Mouse (Mus musculus) CH12.LX (cell line): ENCODE measurements at regions not wholly inside any gene's neighbourhood (a gene's known extent, or its start where the extent isn't known, plus 50 kb on each side); places are given as distances from the start of the nearest gene placed in this dataset.

Source experiments
- DNase-seq: peaks from one replicate; pipeline ENCODE4 v3.0.0-alpha.2; 2013; ENCODE audit errors: extremely low read depth
- H3K27ac ChIP-seq: 2 replicates; pipeline ENCODE4 v1.5.1; 2012; ENCODE audit warnings: low read depth, mild to moderate bottlenecking, control low read depth, moderate library complexity; ENCODE audit not compliant: insufficient read depth
- H3K27me3 ChIP-seq: replicated peaks from 2 replicates; pipeline ENCODE3; 2012; ENCODE audit warnings: inconsistent platforms
- H3K36me3 ChIP-seq, 2 experiments: replicated peaks in 1 of 2; 2 replicates each; pipeline versions ENCODE3 to v1.6.1; 2012; ENCODE audit warnings: inconsistent platforms in 1 of 2, low read length in 1 of 2, mild to moderate bottlenecking in 1 of 2, mixed read lengths in 1 of 2, moderate library complexity in 1 of 2; ENCODE audit not compliant: control insufficient read depth in 1 of 2, insufficient read depth in 1 of 2
- H3K4me1 ChIP-seq, 2 experiments: 2 replicates each; pipeline ENCODE4 v1.6.1; 2012; ENCODE audit warnings: inconsistent platforms in 1 of 2, moderate library complexity in 1 of 2; ENCODE audit not compliant: insufficient read depth in 2 of 2, control insufficient read depth in 1 of 2
- H3K4me2 ChIP-seq: 2 replicates; pipeline ENCODE4 v1.6.1; 2012; ENCODE audit warnings: low read depth, mild to moderate bottlenecking, control low read depth; ENCODE audit not compliant: poor library complexity, insufficient read depth, severe bottlenecking
- H3K4me3 ChIP-seq, 3 experiments: fragments of 150-350 bp in 1 of 3; sonication (generic) in 1 of 3; replicated peaks in 1 of 3; 2 replicates each; pipeline versions ENCODE3 to v1.5.1; 2011 to 2012; ENCODE audit warnings: low read depth in 2 of 3, low read length in 2 of 3, mild to moderate bottlenecking in 2 of 3, moderate library complexity in 2 of 3, control low read depth in 1 of 3, improper control_type of control experiment in 1 of 3, inconsistent platforms in 1 of 3, mixed read lengths in 1 of 3; ENCODE audit not compliant: poor library complexity in 1 of 3
- H3K79me2 ChIP-seq: replicated peaks from 2 replicates; pipeline ENCODE4 v1.6.1; 2012; ENCODE audit warnings: mild to moderate bottlenecking, moderate library complexity; ENCODE audit not compliant: control insufficient read depth, poor library complexity, insufficient read depth, severe bottlenecking; ENCODE audit errors: extremely low read depth
- H3K9ac ChIP-seq: 2 replicates; pipeline ENCODE4 v1.6.1; 2012; ENCODE audit warnings: low read depth, mild to moderate bottlenecking, control low read depth, moderate library complexity; ENCODE audit not compliant: insufficient read depth
- H3K9me3 ChIP-seq: replicated peaks from 2 replicates; pipeline ENCODE3; 2012; ENCODE audit warnings: low read length, inconsistent platforms, mixed read lengths
- BHLHE40 ChIP-seq: IDR thresholded peaks from 2 replicates; pipeline ENCODE4 v1.6.1; 2011; ENCODE audit warnings: mild to moderate bottlenecking, low read depth, low read length, improper control_type of control experiment
- CHD1 ChIP-seq: IDR thresholded peaks from 2 replicates; pipeline ENCODE4 v1.6.1; 2012; ENCODE audit warnings: low read depth, low read length, improper control_type of control experiment, inconsistent platforms
- CHD2 ChIP-seq: IDR thresholded peaks from 2 replicates; pipeline ENCODE4 v1.6.1; 2011; ENCODE audit warnings: low read length, improper control_type of control experiment
- ELF1 ChIP-seq: IDR thresholded peaks from 2 replicates; pipeline ENCODE4 v1.6.1; 2014; ENCODE audit warnings: low read depth, mild to moderate bottlenecking, inconsistent platforms, low read length, improper control_type of control experiment
- GABPA ChIP-seq: IDR thresholded peaks from 2 replicates; pipeline ENCODE4 v1.6.1; 2012; ENCODE audit warnings: low read depth, low read length, improper control_type of control experiment, inconsistent platforms; ENCODE audit not compliant: insufficient replicate concordance
- HCFC1 ChIP-seq: IDR thresholded peaks from 2 replicates; pipeline ENCODE4 v1.6.1; 2012; ENCODE audit warnings: low read depth, mild to moderate bottlenecking, inconsistent platforms, low read length, improper control_type of control experiment
- JUN ChIP-seq: IDR thresholded peaks from 2 replicates; pipeline ENCODE4 v1.6.1; 2011; ENCODE audit warnings: low read depth, mild to moderate bottlenecking, low read length, improper control_type of control experiment, moderate library complexity; ENCODE audit not compliant: insufficient read depth
- JUND ChIP-seq: conservative IDR thresholded peaks from 2 replicates; pipeline ENCODE4 v1.6.1; 2011; ENCODE audit warnings: low read depth, low read length, improper control_type of control experiment
- KAT2A ChIP-seq: IDR thresholded peaks from 2 replicates; pipeline ENCODE4 v1.6.1; 2012; ENCODE audit warnings: low read length, improper control_type of control experiment, inconsistent platforms; ENCODE audit not compliant: insufficient replicate concordance
- MAFK ChIP-seq: IDR thresholded peaks from 2 replicates; pipeline ENCODE4 v1.6.1; 2011; ENCODE audit warnings: low read length, improper control_type of control experiment; ENCODE audit not compliant: insufficient replicate concordance
- MEF2A ChIP-seq: IDR thresholded peaks from 2 replicates; pipeline ENCODE4 v1.6.1; 2014; ENCODE audit warnings: low read depth, mild to moderate bottlenecking, inconsistent platforms, low read length, improper control_type of control experiment, borderline replicate concordance
- MYC ChIP-seq: IDR thresholded peaks from 2 replicates; pipeline ENCODE4 v1.6.1; 2011; ENCODE audit warnings: low read depth, mild to moderate bottlenecking, improper control_type of control experiment, low read length
- NRF1 ChIP-seq: IDR thresholded peaks from 2 replicates; pipeline ENCODE4 v1.6.1; 2014; ENCODE audit warnings: low read depth, mild to moderate bottlenecking, inconsistent platforms, low read length, improper control_type of control experiment, moderate library complexity
- PAX5 ChIP-seq: IDR thresholded peaks from 2 replicates; pipeline ENCODE4 v1.6.1; 2012; ENCODE audit warnings: low read length, inconsistent platforms, mixed read lengths
- POLR2AphosphoS2 ChIP-seq: IDR thresholded peaks from 2 replicates; pipeline ENCODE4 v1.6.1; 2011; ENCODE audit warnings: low read depth, low read length, improper control_type of control experiment
- RCOR1 ChIP-seq: conservative IDR thresholded peaks from 2 replicates; pipeline ENCODE4 v1.6.1; 2012; ENCODE audit warnings: low read depth, mild to moderate bottlenecking, inconsistent platforms, low read length, improper control_type of control experiment
- SMC3 ChIP-seq: IDR thresholded peaks from 2 replicates; pipeline ENCODE4 v1.6.1; 2011; ENCODE audit warnings: low read depth, low read length, improper control_type of control experiment
- UBTF ChIP-seq: IDR thresholded peaks from 2 replicates; pipeline ENCODE4 v1.6.1; 2012; ENCODE audit warnings: low read depth, mild to moderate bottlenecking, inconsistent platforms, low read length, improper control_type of control experiment, moderate library complexity
- USF1 ChIP-seq: IDR thresholded peaks from 2 replicates; pipeline ENCODE4 v1.6.1; 2014; ENCODE audit warnings: low read depth, mild to moderate bottlenecking, inconsistent platforms, low read length, improper control_type of control experiment
- ZC3H11A ChIP-seq: IDR thresholded peaks from 2 replicates; pipeline ENCODE4 v1.6.1; 2012; ENCODE audit warnings: low read depth, mild to moderate bottlenecking, inconsistent platforms, low read length, improper control_type of control experiment
- ZNF384 ChIP-seq: IDR thresholded peaks from 2 replicates; pipeline ENCODE4 v1.6.1; 2012; ENCODE audit warnings: low read depth, low read length, improper control_type of control experiment, inconsistent platforms
- dilution Hi-C: fragments of 300-500 bp; cut with MboI; formaldehyde crosslinking; loops from 2 replicates; pipeline ENCODE4 v1.14.3; 2020; ENCODE audit warnings: low sequenced_read_pairs; ENCODE audit not compliant: extremely low pct_unique_long_range_greater_than_20kb, extremely low pct_ligation_motif_present
- in situ Hi-C: fragments of 300-500 bp; cut with MboI; formaldehyde crosslinking; loops from 3 replicates; pipeline ENCODE4 v1.14.3; 2019; ENCODE audit warnings: low sequenced_read_pairs, low pct_ligation_motif_present, low pct_unique_long_range_greater_than_20kb, mixed read lengths

GRCm38 (mm10) chr10:92336138-92336537, 386.1 kb downstream of the Nedd1 start:
- Histone ChIP-seq H3K4me2 (no peak overlapping the region), H3K36me3 (no peaks in the 10 kb centered on the region), H3K79me2 (no peaks in the 10 kb centered on the region), H3K27ac (no peak overlapping the region), H3K9ac (no peak overlapping the region), H3K4me3 (no peak overlapping the region), H3K4me1 (no peaks in the 10 kb centered on the region), H3K27me3 (no peaks in the 10 kb centered on the region), H3K9me3 (peaks cover 9% of the 10 kb centered on the region)
- in situ Hi-C loops, result no loop called here
- dilution Hi-C loops, result no loop called here
- no peak for DNase-seq
- TF ChIP-seq RCOR1, result no peak
- TF ChIP-seq GABPA, result no peak
- TF ChIP-seq MYC, result no peak
- no peak for TF ChIP-seq ELF1
- no peak for TF ChIP-seq PAX5
- no peak for TF ChIP-seq BHLHE40
- TF ChIP-seq HCFC1, result no peak
- TF ChIP-seq CHD1, result no peak
- TF ChIP-seq UBTF, result no peak
- no peak for TF ChIP-seq CHD2
- TF ChIP-seq JUN, result no peak
- no peak for TF ChIP-seq KAT2A
- TF ChIP-seq SMC3, result no peak
- TF ChIP-seq MAFK, result no peak
- TF ChIP-seq NRF1, result no peak
- TF ChIP-seq JUND, result no peak

- in situ Hi-C loops, result no loop called here
These were observed 387.1 kb downstream of the Nedd1 start for GRCm38 (mm10) chr10:92335141-92335540.

More at GRCm38 (mm10) chr10:92335141-92335540, 387.1 kb downstream of the Nedd1 start:
- Histone ChIP-seq H3K36me3 (no peaks in the 10 kb centered on the region), H3K79me2 (no peaks in the 10 kb centered on the region), H3K9ac (no peak overlapping the region), H3K27me3 (no peaks in the 10 kb centered on the region), H3K4me2 (no peak overlapping the region), H3K4me3 (no peak overlapping the region), H3K9me3 (peaks cover 9% of the 10 kb centered on the region), H3K4me1 (no peaks in the 10 kb centered on the region), H3K27ac (no peak overlapping the region)
- DNase-seq, result no peak
- TF ChIP-seq ZNF384, result no peak
- TF ChIP-seq ELF1, result no peak
- no peak for TF ChIP-seq PAX5
- TF ChIP-seq SMC3, result no peak
- no peak for TF ChIP-seq BHLHE40
- TF ChIP-seq CHD2, result no peak
- no peak for TF ChIP-seq ZC3H11A
- TF ChIP-seq USF1, result no peak
- TF ChIP-seq CHD1, result no peak
- no peak for TF ChIP-seq POLR2AphosphoS2
- TF ChIP-seq MEF2A, result no peak
- TF ChIP-seq JUN, result no peak
- dilution Hi-C loops, result no loop called here
